Mouse (Mus musculus): ENCODE data around the gene Tnfrsf17.

GRCm38 (mm10) chr16:11317324-11317723 is 3.7 kb downstream of the Tnfrsf17 start:
- TF ChIP-seq POLR2A (IDR thresholded peaks at IDR 0.05; ENCODE audit: control insufficient read depth, extremely low read depth, insufficient read depth, low read length, poor library complexity) (no peak), CTCF (IDR thresholded peaks at IDR 0.05; ENCODE audit: borderline replicate concordance, control insufficient read depth, extremely low read depth, insufficient read depth, low read length, poor library complexity) (no peak)

All from thymus, adult 2 months (tissue).